Mouse (Mus musculus) c-Kit-negative CD71-positive TER-119-positive erythroid progenitor cells, embryonic 14.5 days (primary cell): ENCODE data around the gene Gm17349.
A peak's percentile ranks its signal among the peaks of the same experiment; 100 is the strongest.

Experiments used
- DNase-seq: peaks from one replicate; pipeline ENCODE4 v3.0.0-alpha.2; 2013; ENCODE audit warnings: low read depth, low spot score

Gm17349 gene

DNA sequence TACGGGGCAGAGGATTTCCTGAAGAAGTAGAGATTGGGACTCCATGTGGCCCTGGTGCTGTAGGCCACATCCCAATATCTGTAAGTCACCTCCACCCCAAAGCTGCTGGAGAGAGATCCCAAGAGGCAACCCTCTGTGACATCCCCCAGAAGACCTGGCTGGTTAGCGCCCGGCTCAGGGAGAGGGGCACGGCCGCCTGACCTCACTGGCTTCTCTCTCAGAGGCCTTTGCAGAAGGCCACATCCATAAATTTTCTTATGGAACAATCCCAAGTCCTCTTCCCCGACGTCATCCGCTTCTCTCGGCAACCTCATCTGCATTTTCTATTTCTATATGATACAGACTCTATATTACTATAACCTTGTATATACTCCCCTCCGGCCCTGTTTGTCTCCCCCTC, 5.6 kb downstream of the Gm17349 start:
- DNase-seq, result no peak

- no peak for DNase-seq
Observed at GRCm38 (mm10) chr15:99698533-99699085, 6.7 kb downstream of the Gm17349 start.

- DNase-seq, result no peak
Observed at GRCm38 (mm10) chr15:99697309-99697708, 8.0 kb downstream of the Gm17349 start.

GRCm38 (mm10) chr15:99691976-99692375, 13.3 kb downstream of the Gm17349 start:
- DNase-seq, result no peak

GRCm38 (mm10) chr15:99690924-99691323, 14.4 kb downstream of the Gm17349 start:
- no peak for DNase-seq

DNA sequence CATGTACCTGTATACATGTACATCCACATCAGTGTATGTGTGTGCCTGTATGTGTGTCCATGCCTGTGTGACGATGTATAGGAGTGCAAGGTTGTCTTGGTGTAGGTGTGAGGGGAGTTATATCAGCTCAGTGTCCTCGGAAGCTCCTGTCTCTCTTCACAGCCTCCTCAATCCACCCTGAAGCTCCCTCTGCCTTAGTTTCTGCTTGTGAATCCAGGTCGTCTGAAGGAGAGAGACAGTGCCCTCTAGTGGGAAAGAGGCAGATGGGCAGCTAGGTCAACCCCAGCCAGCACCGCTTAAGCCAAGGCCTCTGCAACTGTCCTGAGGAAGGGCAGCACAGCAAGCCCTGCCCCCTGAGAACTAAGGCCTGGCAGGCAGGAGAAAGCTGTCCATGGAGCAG, 16.6 kb downstream of the Gm17349 start:
- no peak for DNase-seq

DNA sequence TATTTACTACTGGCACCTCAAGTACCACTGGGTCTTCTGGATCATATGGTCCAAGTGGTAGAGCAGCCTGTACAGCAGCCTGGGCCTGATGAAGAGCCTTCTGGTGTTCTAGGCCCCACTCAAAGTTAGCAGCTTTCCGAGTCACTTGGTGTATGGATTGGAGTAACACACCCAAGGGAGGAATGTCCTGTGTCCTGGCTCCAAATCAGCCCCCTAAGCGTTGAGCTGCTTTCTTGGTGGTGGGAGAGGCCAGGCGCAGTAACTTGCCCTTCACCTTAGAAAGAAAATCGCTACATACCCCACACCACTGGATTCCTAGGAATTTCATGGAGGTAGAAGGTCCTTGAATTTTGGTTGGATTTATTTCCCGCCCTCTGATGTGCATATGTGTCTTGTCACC, 21.1 kb downstream of the Gm17349 start:
- no peak for DNase-seq

- peak; percentile 38 for DNase-seq
Observed at GRCm38 (mm10) chr15:99682880-99683279, 22.4 kb downstream of the Gm17349 start.

DNA sequence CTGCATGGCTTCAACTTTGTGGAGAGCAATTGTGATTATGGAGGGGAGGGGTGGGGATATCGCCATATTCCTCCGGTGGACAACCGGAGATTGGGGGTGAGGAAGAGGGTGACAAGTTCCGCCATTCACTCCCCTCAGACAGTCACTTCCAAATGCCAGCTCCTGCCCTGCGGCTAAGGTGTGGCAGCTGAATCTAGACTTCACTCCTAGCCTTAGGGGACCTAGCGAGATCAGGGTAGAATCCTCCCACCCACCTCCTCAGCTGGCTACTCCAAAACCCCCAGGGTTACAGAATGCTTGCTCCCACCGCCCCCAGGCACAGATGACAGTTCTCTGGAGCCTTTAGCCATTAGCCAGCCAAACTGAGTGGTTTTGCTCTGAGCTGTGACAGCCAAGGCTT, 26.3 kb downstream of the Gm17349 start:
- DNase-seq, result no peak

- no peak for DNase-seq
Observed at GRCm38 (mm10) chr15:99678063-99678800, 27.1 kb downstream of the Gm17349 start.

DNA sequence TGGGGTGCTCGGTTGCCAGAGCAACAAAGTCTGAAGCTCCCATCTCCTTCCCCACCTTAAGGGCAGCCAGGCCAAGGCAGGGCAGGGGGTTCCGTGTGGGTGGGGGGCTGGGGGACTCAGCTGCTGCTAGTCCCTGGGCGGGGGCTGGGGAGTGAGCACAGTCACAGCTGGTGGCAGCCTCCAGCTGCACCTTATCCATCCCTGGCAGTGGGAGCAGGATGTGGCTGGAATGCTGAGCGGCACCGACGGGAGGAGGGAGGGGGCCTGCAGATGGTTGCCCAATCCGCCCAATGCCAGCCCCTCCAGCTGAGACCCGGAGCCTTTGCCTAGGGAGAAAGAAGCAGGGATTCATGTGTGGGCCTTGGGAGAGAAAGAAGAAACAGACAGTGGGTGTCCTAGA, 28.2 kb downstream of the Gm17349 start:
- no peak for DNase-seq

GRCm38 (mm10) chr15:99674866-99675265, 30.4 kb downstream of the Gm17349 start:
- DNase-seq, result no peak

DNA sequence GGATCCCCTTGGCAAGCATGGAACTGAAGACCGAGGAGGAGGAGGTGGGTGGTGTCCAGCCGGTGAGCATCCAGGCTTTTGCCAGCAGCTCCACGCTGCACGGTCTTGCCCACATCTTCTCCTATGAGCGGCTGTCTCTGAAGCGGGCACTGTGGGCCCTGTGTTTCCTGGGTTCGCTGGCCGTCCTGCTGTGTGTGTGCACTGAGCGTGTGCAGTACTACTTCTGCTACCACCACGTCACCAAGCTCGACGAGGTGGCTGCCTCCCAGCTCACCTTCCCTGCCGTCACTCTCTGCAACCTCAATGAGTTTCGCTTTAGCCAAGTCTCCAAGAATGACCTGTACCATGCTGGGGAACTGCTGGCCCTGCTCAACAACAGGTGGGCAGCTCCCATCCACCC, 33.5 kb downstream of the Gm17349 start:
- DNase-seq, result no peak

DNA sequence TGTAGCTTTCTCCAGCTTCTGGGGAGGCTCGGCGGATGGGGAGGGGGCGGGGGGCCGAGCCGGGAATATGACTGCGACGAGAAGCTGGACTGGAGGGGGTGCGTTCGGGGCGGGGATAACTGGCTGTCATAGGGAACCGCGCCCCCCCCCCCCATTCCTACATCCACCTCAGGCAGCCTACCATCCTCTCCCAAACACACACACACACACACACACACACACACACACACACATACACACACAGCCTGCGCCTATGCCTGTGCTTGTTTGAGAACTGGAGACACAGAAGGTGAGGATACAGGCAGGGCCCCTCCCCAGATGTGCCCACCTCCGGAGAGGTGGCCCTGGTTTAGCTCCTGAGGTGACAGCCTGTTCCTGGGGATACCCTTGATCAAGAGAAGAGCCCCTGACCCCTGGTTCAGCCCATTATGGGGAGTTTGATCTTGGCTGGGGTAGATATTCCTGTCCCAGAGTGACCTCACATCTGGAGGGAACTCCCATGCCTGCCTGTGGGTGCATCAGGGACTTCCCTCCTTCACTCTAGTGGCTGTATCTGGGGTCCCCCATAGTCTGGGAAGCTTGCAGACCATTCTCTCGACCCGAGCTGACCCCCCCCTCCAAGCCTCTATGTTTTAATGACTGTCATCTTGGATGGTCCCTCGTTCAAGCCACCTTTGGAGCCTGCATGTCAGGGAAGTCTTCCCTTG, 34.2 kb downstream of the Gm17349 start:
- no peak for DNase-seq

GRCm38 (mm10) chr15:99670154-99670821, 35.0 kb downstream of the Gm17349 start, which contains the start of gene Asic1:
Asic1 (plus strand) TSS chr15:99670368.
- DNase-seq, result no peak

DNA sequence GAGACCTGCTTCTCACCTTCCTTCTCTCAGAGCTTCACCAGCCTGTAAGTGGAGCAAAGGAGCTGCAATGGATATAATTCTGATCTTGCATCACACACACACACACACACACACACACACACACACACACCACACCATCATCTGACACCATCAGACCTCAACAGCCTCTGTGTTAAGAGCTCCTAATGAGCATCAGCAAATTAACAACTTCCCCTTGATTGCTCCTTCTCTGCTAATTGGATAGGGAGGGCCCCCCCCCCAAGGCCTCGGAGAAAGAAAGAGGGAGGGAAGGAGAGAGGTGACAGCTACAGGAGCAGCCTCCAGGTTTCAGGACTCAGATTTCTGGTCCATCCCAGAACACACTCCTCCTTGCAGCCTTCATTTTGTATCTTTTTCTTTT, 35.9 kb downstream of the Gm17349 start:
- no peak for DNase-seq

DNA sequence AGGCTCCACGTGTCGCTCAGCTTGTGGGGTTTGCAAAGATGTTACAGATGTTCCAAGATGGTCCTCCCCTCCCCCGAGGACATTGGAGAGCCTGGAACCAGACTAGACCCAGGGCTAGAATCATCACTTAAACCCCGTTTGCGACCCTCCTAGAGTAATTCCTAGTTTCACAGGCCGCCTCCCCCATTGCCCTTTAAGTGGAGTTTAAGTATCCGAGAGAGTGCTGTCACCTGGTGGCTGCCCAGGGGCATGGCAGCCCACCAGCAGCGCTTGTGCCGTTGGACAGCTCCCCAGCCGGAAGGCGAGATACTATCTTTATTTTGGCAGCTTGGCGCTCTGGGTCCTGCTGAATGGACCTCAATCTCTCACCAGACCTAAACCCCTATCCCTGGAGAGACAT, 36.4 kb downstream of the Gm17349 start:
- DNase-seq, result no peak

DNA sequence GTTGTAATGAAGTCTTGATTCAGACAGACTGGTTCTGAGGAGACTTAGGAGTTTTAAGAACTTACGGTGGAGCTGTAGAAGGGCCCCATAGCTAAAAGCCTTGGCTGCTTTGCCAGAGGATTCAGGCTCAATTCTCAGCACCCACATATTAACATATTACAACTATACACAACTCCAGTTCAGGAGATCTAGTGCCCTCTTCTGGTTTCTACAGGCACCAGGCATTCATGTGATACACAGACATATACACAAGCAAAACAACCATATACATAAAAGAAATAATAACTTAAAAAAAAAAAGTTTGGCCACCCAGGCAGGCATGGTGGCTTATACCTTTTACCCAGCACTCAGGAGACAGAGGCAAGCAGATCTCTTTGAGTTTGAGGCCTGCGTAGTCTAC, 37.7 kb downstream of the Gm17349 start:
- DNase-seq, result no peak

DNA sequence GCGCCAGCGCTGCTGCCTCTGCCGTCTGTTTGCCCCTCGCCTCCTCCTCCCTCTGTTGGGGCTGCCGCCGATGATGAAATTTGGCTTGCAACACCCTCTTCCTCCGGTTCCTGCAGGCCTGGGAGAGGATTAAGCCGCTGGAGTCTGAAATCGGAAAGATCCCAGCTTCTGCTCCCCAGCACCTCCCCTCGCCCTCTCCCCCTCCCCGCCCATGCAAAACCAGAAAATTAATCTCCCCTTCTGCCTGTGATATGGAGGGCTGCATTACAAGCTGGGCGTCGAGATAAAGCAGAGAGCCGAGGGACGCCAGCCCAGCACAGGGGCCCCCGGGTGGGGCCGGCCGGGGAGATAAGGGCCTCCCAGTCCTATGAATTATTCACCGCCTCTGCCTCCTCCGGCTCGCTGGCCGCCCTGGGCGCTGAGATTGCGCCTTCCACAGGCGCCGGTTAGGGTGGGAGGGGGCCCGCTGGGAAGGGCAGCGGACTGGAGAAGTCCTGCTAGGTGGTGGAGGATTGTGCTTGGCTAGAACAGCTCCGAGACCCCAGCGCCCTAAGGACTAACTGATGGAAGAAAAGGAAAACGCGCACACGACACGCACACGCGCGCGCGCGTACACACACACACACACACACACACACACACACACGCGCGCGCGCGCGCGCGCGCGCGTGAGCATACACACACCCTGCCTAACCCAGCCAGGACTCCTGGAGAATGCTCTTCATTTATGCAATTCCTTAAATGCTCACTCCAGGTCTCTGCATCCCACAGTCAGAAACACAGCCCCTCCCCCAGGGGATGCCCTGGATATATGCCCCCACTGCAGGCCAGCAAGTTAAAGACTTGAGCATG, 40.5 kb downstream of the Gm17349 start:
- peak; percentile 46 for DNase-seq

DNA sequence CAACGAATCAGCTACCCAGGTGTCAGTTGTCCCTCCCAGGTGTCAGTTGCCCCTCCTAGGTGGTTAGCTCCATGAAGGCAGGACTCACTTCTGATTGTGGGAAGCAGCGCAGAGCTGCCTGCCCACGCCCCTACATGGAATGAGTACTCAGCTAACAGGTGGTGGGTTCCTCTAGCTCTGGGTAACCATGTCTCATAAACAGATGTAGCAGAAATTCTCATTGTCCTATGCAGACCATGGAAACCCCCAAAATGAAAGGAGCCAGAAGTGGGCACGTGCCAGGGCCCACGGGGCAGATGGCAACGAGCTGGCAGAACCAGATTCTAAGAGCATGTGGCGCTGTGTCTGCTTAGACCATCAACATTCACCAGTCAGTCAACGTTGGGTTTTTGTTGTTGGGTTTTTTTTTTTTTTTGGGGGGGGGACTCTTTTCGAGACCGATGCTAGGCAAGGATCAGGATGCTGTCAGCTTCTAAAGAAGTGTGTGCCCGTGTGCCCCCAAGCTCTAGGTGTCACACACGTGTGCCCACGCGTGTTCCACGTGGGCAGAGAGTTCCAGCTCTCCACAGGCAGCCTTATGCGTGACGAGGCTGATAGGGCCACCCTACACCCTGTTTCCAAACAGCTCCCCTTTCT, 41.2 kb downstream of the Gm17349 start:
- no peak for DNase-seq

GRCm38 (mm10) chr15:99662371-99662770, 42.9 kb downstream of the Gm17349 start:
- no peak for DNase-seq
